Comparison of ENCODE assay signal across 13 mouse cellular contexts in the genomic region with DNA sequence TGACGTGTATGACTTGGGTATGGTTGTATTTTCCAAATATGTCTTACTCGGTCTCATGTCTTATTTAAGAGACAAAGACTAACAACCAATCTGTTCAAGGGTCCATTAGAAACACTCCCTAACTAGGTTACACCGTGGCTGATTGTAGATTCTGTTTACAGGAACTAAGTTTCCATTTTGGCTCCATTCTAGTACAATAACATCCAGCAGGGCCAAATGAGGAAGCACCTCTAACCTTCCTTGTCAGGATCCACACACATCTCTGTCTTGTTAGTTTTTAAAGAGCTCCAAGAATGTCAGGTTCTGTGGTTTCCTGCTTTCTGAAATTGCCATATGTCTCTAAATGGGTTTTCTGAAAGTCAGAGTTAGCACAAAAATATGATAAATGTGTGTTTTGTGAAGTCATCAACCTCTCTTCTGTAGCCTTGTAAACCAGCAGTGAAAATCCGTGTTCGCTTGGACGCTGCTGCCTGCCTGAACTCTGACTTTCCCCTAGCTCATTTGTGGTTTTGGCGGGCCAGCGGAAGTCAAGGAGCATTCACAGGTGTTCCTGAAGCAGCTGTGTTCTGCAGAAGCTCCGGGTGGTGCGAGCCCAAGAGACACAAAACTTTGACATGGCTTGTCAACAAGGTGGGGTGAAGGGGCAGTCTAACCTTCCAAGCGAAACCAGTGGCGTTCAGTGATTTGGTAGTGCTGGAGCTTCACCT.
A peak's percentile ranks its signal among the peaks of the same experiment; 100 is the strongest.
DNase-seq lines count a peak whose midpoint lies in the region; ATAC-seq lines count a peak whose summit lies in the region.
"Had no signal": no experiment of that assay in that cellular context is flagged by ENCODE, and none has a peak within 500 bp of the region (broad histone marks: within the 10 kb centered on the region; RNA-seq: fewer than 3 reads in every experiment).

No protein-coding gene starts in this region.

- intact Hi-C loops in heart, postnatal 25 days (cut with DNase I) = loop anchor here (5.0 kb wide), 1 partner anchor 317 kb away; no protein-coding TSS in a partner anchor

- 0 out of 2 replicates have a peak, but pooled peaks have one; percentile 54 for ATAC-seq in common myeloid progenitor, adult 5-6 weeks (replicated peaks; ENCODE audit: low read depth, poor library complexity, severe bottlenecking)
- ATAC-seq: forebrain, embryonic 16.5 days; intestine, embryonic 15.5 days; midbrain, embryonic 15.5 days had no signal

- peak; percentile 7 to 10 for DNase-seq in kidney, postnatal 4 days
- no peak for DNase-seq in kidney, adult 8-10 months
- DNase-seq in testis, postnatal 14 days (ENCODE audit: low spot score) = peak; percentile 7
- DNase-seq in thymus, postnatal 4 days = peak; percentile 74
- no peak for DNase-seq in heart, postnatal 25 days (ENCODE audit: low spot score)
- no peak for DNase-seq in adipocyte (ENCODE audit: low spot score)
- DNase-seq: adrenal gland, postnatal 25 days; cerebellum, adult 18-20 months; layer of hippocampus, adult 9-11 months had no signal

Comparison
In these comparisons a context has a peak if more than half of its experiments do, and no peak if none do; other contexts are left out.
1. DNase-seq: peak in kidney, postnatal 4 days (2 of 2), testis, postnatal 14 days (single experiment) and thymus, postnatal 4 days (single experiment); none in kidney, adult 8-10 months (0 of 2), heart, postnatal 25 days (single experiment) and adipocyte (single experiment).